Mouse (Mus musculus) lung, embryonic 15.5 days (tissue): ENCODE results near the gene Hacd1. TPM values are rescaled to one million over a fixed set of nuclear protein-coding genes. Genes with fewer than 3 reads are reported as not detected.

ENCODE experiments used
- ATAC-seq: fragments of 200-750 bp; cut with Nextera tagmentation; 2 replicates; pipeline ENCODE4 v1.8.0; 2017; ENCODE audit warnings: moderate number of reproducible peaks, borderline replicate concordance; ENCODE audit not compliant: low FRiP score, low TSS enrichment; ENCODE audit errors: extremely low read depth
- H3K27ac ChIP-seq: fragments of 300-500 bp; sonication (generic); 2 replicates; pipeline ENCODE4 v1.5.1; 2015; ENCODE audit warnings: moderate library complexity, mild to moderate bottlenecking, inconsistent platforms
- H3K27me3 ChIP-seq: fragments of 300-500 bp; sonication (generic); 2 replicates; pipeline ENCODE4 v1.6.1; 2015; ENCODE audit warnings: inconsistent platforms
- H3K36me3 ChIP-seq: fragments of 300-500 bp; sonication (generic); 2 replicates; pipeline ENCODE4 v1.6.1; 2015; ENCODE audit warnings: inconsistent platforms
- H3K4me1 ChIP-seq: fragments of 300-500 bp; sonication (generic); 2 replicates; pipeline ENCODE4 v1.6.1; 2015; ENCODE audit warnings: inconsistent platforms
- H3K4me2 ChIP-seq: fragments of 300-500 bp; sonication (generic); 2 replicates; pipeline ENCODE4 v1.6.1; 2015; ENCODE audit warnings: inconsistent platforms, mild to moderate bottlenecking, moderate library complexity
- H3K4me3 ChIP-seq: fragments of 300-500 bp; sonication (generic); 2 replicates; pipeline ENCODE4 v1.5.1; 2015; ENCODE audit warnings: mild to moderate bottlenecking, inconsistent platforms
- H3K9ac ChIP-seq: fragments of 300-500 bp; sonication (generic); 2 replicates; pipeline ENCODE4 v1.6.1; 2015; ENCODE audit warnings: inconsistent platforms
- H3K9me3 ChIP-seq: fragments of 300-500 bp; sonication (generic); 2 replicates; pipeline ENCODE4 v1.6.1; 2016; ENCODE audit warnings: inconsistent platforms
- whole genome bisulfite sequencing: fragments of 180-500 bp; shearing (Covaris S2); methylation state at CpG from one replicate; pipeline ENCODE4 v1.1.7; 2015; 5-methylcytosine and 5-hydroxymethylcytosine counted together
- polyA plus RNA-seq: library from polyadenylated mRNA; unstranded; fragments of >200 nt; fragmentation: Nextera tagmentation; extraction: Ambion mirVana; gene quantifications from 2 replicates; pipeline ENCODE4 v1.2.1, GENCODE M21; 2015

The Hacd1 gene
- polyA plus RNA-seq, 1 experiment from 2014 or later, result 87.7 TPM

DNA sequence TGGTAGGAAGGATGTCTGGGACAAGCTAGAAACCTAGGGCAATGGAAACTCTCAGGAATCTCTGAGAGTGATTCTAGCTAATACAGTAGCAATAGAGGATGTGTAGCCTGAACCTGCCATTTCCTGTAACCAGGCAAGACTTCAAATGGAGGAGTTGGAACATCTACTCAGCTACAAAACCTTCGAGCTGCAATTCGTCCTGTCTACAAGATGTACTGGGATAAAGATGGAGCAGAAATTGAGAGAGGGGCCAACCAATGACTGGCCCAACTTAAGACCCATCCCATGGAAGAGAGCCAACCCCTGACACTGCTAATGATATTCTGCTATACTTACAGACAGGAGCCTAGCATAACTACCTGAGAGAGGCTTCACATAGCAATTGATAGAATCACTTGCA lies 255.3 kb downstream of the Hacd1 start:
- Histone ChIP-seq H3K27me3 (no peaks in the 10 kb centered on the region), H3K27ac (no peak overlapping the region), H3K9me3 (no peaks in the 10 kb centered on the region), H3K4me1 (no peaks in the 10 kb centered on the region), H3K4me3 (no peak overlapping the region), H3K36me3 (no peaks in the 10 kb centered on the region), H3K9ac (no peak overlapping the region), H3K4me2 (no peak overlapping the region)
- WGBS, result 78% methylated on average over 2 of the region's 2 CpGs
- ATAC-seq, result no peak

Other genes with a start within 250 kb of the Hacd1 start
- gene Stam, start 18.0 kb upstream of the Hacd1 start, polyA plus RNA-seq, result 73.1 and 75.5 TPM in 2 replicates
- gene Tmem236, start 118.4 kb upstream of the Hacd1 start, polyA plus RNA-seq, result 0.05 TPM in 1 of 2 replicates, not detected in the other
- gene Mrc1, start 173.3 kb upstream of the Hacd1 start, polyA plus RNA-seq, result 6.1 and 6.6 TPM in 2 replicates